Mouse (Mus musculus): ENCODE measurements around the gene Atp5c1.

Atp5c1 gene

GRCm38 (mm10) chr2:10049456-10049855 is 30.9 kb downstream of the Atp5c1 start:
- no peak for DNase-seq

- DNase-seq = peak; percentile 96
Observed at GRCm38 (mm10) chr2:10048461-10048860, 31.8 kb downstream of the Atp5c1 start, which contains the start of gene Taf3. Gene Taf3 (minus strand): TSS chr2:10048596.

- DNase-seq = peak; percentile 49
Observed at GRCm38 (mm10) chr2:10047758-10048436, 32.4 kb downstream of the Atp5c1 start.

- DNase-seq = no peak
Observed at GRCm38 (mm10) chr2:10034976-10035375, 45.3 kb downstream of the Atp5c1 start.

- DNase-seq = no peak
Observed at GRCm38 (mm10) chr2:10033684-10034083, 46.6 kb downstream of the Atp5c1 start.

- no peak for DNase-seq
Observed at GRCm38 (mm10) chr2:10029755-10030154, 50.6 kb downstream of the Atp5c1 start.

- no peak for DNase-seq
Observed at GRCm38 (mm10) chr2:10024264-10024663, 56.0 kb downstream of the Atp5c1 start.

GRCm38 (mm10) chr2:10021296-10021695 is 59.0 kb downstream of the Atp5c1 start:
- DNase-seq = peak; percentile 14

GRCm38 (mm10) chr2:10014951-10015635 is 65.2 kb downstream of the Atp5c1 start:
- DNase-seq = no peak

- DNase-seq = peak; percentile 34
Observed at GRCm38 (mm10) chr2:10010263-10010909, 69.9 kb downstream of the Atp5c1 start.

GRCm38 (mm10) chr2:10009671-10010254 is 70.5 kb downstream of the Atp5c1 start:
- DNase-seq = no peak

GRCm38 (mm10) chr2:10008593-10008992 is 71.7 kb downstream of the Atp5c1 start:
- no peak for DNase-seq

All from kidney, postnatal 10 days (tissue).